Mouse (Mus musculus) kidney, adult 2 months (tissue): ENCODE measurements around the gene Gtsf1l. TPM values are rescaled to one million over a fixed set of nuclear protein-coding genes. Genes with fewer than 3 reads are reported as not detected.
A peak's percentile ranks its signal among the peaks of the same experiment; 100 is the strongest.

Experiments
- DNase-seq: peaks from one replicate; pipeline ENCODE4 v3.0.0; 2021
- H3K27ac ChIP-seq: fragments of 200-500 bp; 2 replicates; pipeline ENCODE4 v1.5.1; 2012; ENCODE audit warnings: low read depth, low read length, control low read depth, inconsistent platforms; ENCODE audit not compliant: insufficient read depth
- H3K27me3 ChIP-seq: fragments of 200-500 bp; replicated peaks from 2 replicates; pipeline ENCODE4 v1.6.1; 2012; ENCODE audit warnings: mild to moderate bottlenecking, moderate library complexity, low read length, inconsistent platforms; ENCODE audit not compliant: control insufficient read depth, insufficient read depth
- H3K36me3 ChIP-seq: fragments of 200-500 bp; 2 replicates; pipeline ENCODE4 v1.6.1; 2012; ENCODE audit warnings: mild to moderate bottlenecking, moderate library complexity, low read length, inconsistent platforms; ENCODE audit not compliant: control insufficient read depth, insufficient read depth
- H3K4me1 ChIP-seq: fragments of 200-500 bp; 2 replicates; pipeline ENCODE4 v1.6.1; 2011; ENCODE audit warnings: low read length; ENCODE audit not compliant: control insufficient read depth, insufficient read depth
- H3K4me3 ChIP-seq: fragments of 200-500 bp; 2 replicates; pipeline ENCODE4 v1.5.1; 2011; ENCODE audit warnings: mild to moderate bottlenecking, low read depth, low read length, control low read depth; ENCODE audit not compliant: insufficient read depth
- CTCF ChIP-seq: fragments of 200-500 bp; conservative IDR thresholded peaks from 2 replicates; pipeline ENCODE4 v1.5.1; 2011; ENCODE audit warnings: low read depth, mild to moderate bottlenecking, control low read depth, low read length, moderate library complexity, mixed read lengths; ENCODE audit not compliant: insufficient read depth, insufficient read length
- POLR2A ChIP-seq: fragments of 200-500 bp; IDR thresholded peaks from one replicate; pipeline ENCODE4 v1.6.1; 2011; ENCODE audit warnings: low read depth, low read length, control low read depth
- WGBS: fragments of 180-500 bp; shearing (Covaris S2); methylation state at CpG from one replicate; pipeline ENCODE4 v1.1.7; 2018; 5-methylcytosine and 5-hydroxymethylcytosine counted together
- polyA plus RNA-seq: library from polyadenylated mRNA; depleted of rRNA; stranded (reverse); fragments of >200 nt; gene quantifications from 2 replicates; pipeline ENCODE4 v1.2.3, GENCODE M21; 2012

Gene Gtsf1l
- polyA plus RNA-seq, 1 experiment: not detected

GRCm38 (mm10) chr2:163086561-163086960 lies 1.1 kb downstream of the Gtsf1l start:
- no peak for TF ChIP-seq POLR2A
- TF ChIP-seq CTCF: no peak
- no peak for DNase-seq
- Histone ChIP-seq H3K4me1 (no peaks in the 10 kb centered on the region), H3K4me3 (no peak overlapping the region), H3K27me3 (no peaks in the 10 kb centered on the region), H3K36me3 (no peaks in the 10 kb centered on the region), H3K27ac (no peak overlapping the region)
- 76% methylated on average over 8 of the region's 8 CpGs for WGBS

DNA sequence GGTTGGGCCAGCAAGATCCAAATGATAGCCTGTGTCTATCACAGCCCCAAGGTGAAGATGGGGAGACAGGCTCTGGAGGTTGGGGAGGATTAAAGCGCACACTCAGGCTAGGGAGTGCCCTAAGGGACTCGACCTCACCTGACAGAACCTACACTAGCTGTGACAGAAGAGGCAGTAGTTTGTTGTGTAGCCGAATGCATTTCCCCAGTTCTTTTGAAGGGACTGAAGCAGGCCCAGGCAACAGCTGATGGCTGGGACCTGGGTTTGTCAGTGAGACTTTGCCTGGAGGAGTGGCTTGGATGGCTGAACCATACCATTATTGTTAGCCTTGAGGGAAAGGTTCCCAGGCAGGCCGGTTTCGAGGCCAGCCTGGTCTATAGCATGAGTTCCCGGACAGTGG lies 2.6 kb downstream of the Gtsf1l start:
- WGBS: 87% methylated on average over 6 of the region's 6 CpGs
- TF ChIP-seq POLR2A (no peak), CTCF (no peak)
- DNase-seq: no peak

DNA sequence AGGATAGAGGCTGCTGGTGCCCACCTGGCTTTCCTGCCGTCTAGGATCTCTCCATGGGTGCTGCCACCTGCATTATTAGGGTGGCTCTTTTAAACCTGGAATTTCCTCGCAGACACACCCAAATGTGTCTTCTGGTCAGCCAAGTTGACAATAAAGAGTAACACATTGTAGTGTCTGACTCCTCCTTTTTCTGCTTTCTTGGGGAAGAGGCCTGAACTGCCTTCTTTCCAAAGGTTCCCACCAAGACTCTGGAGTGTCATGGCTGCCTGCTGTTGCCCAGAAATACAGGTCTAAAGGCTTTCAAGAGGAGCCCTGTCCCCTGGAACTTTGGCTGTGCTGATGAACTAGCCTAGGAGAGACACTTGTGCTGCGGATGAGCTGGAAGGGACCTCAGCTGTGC lies 3.1 kb downstream of the Gtsf1l start:
- H3K36me3 ChIP-seq: no peaks in the 10 kb centered on the region
- TF ChIP-seq POLR2A: no peak
- H3K4me3 ChIP-seq: no peak overlapping the region
- no peak for DNase-seq
- no peaks in the 10 kb centered on the region for H3K27me3 ChIP-seq
- 95% methylated on average over 3 of the region's 3 CpGs for WGBS
- H3K4me1 ChIP-seq: no peaks in the 10 kb centered on the region
- no peak overlapping the region for H3K27ac ChIP-seq

More for the DNA sequence above, 2.6 kb downstream of the Gtsf1l start:
- H3K36me3 ChIP-seq: no peaks in the 10 kb centered on the region
- no peaks in the 10 kb centered on the region for H3K4me1 ChIP-seq
- no peak overlapping the region for H3K4me3 ChIP-seq
- no peak overlapping the region for H3K27ac ChIP-seq
- no peaks in the 10 kb centered on the region for H3K27me3 ChIP-seq

- no peaks in the 10 kb centered on the region for H3K27me3 ChIP-seq
- no peak for TF ChIP-seq POLR2A
- H3K27ac ChIP-seq: no peak overlapping the region
- DNase-seq: peak; percentile 73
- H3K4me1 ChIP-seq: no peaks in the 10 kb centered on the region
- WGBS: 38% methylated on average over 5 of the region's 5 CpGs
- H3K36me3 ChIP-seq: no peaks in the 10 kb centered on the region
- no peak overlapping the region for H3K4me3 ChIP-seq
Observed at GRCm38 (mm10) chr2:163082591-163082990, 5.1 kb downstream of the Gtsf1l start.

DNA sequence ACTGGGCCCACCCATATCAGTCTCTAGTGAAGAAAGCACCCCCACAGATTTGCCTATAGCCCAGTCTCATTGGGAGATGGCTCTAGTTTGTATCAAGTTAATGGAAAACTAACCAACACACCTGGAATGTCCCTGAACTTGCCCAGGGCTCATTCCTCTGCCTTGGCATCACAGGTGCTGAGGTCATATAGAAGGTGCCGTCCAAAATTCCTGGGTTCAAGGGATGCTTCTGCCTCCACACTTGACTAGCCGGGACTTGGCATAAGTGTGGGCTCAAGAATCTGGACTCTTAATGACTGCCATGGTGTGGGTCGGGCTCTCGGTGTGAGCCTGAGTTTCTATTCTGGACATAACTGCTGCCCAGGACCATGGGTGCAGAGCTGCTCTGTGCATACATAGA lies 8.6 kb downstream of the Gtsf1l start:
- Histone ChIP-seq H3K4me1 (no peaks in the 10 kb centered on the region), H3K27me3 (no peaks in the 10 kb centered on the region), H3K27ac (no peak overlapping the region), H3K36me3 (no peaks in the 10 kb centered on the region), H3K4me3 (no peak overlapping the region)
- peak; percentile 54 for DNase-seq
- TF ChIP-seq POLR2A (no peak), CTCF (no peak)
- whole genome bisulfite sequencing: 60% methylated on average over 4 of the region's 4 CpGs

DNA sequence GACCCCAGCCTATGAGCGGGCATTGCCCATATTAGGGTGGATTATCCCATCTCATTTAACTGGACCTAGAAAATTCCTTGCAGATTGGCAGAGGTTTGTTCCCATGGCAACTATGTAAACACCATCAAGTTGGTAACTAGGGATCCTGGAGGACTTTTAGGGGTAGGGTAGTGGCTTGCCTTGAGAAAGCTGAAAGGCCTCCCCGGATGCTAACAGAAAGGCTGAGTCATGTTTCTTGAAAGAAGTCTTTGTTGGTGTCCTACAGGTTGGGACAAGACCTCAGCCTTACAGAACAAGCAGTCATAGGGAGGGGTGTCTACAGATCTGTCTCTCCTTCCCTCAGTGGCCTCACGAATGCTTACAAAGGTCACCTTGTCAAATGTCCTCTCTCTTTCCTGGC lies 12.4 kb downstream of the Gtsf1l start:
- no peak for DNase-seq
- Histone ChIP-seq H3K4me3 (no peak overlapping the region), H3K27me3 (no peaks in the 10 kb centered on the region), H3K36me3 (no peaks in the 10 kb centered on the region), H3K4me1 (no peaks in the 10 kb centered on the region), H3K27ac (no peak overlapping the region)
- no peak for TF ChIP-seq CTCF
- no peak for TF ChIP-seq POLR2A
- WGBS: 78% methylated on average over 3 of the region's 3 CpGs

DNA sequence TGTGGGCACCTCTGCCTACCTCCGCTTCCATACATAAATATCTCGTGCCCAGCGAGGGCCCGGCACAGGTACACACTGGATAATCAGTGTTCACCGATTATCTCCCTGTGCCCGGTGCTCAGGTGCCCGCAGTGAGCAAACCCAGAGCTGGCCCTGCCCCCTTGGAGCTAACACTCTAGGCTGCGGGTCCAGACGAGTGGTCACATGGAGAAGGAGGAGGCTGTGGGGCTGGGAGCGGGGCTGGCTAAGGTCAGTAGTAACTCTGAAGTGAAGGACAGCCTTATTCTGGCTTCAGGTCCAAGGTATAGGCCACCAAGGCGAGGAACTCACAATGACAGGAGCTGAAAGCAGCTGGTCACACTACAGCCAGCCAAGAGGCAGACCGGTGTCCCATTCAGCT lies 12.8 kb downstream of the Gtsf1l start:
- no peak overlapping the region for H3K27ac ChIP-seq
- H3K36me3 ChIP-seq: no peaks in the 10 kb centered on the region
- no peaks in the 10 kb centered on the region for H3K27me3 ChIP-seq
- H3K4me1 ChIP-seq: no peaks in the 10 kb centered on the region
- DNase-seq: no peak
- TF ChIP-seq CTCF (no peak), POLR2A (no peak)
- 95% methylated on average over 12 of the region's 12 CpGs for WGBS
- no peak overlapping the region for H3K4me3 ChIP-seq

GRCm38 (mm10) chr2:163074006-163074405 lies 13.6 kb downstream of the Gtsf1l start:
- WGBS: 89% methylated on average over 7 of the region's 7 CpGs
- H3K27ac ChIP-seq: no peak overlapping the region
- no peak for DNase-seq
- no peaks in the 10 kb centered on the region for H3K36me3 ChIP-seq
- no peaks in the 10 kb centered on the region for H3K4me1 ChIP-seq
- no peak overlapping the region for H3K4me3 ChIP-seq
- TF ChIP-seq POLR2A (no peak), CTCF (no peak)
- H3K27me3 ChIP-seq: no peaks in the 10 kb centered on the region
